Mouse (Mus musculus) bone marrow macrophage, adult 2 months (primary cell): ENCODE measurements around the gene Tmcc1.

Experiments
- CTCF ChIP-seq: IDR thresholded peaks from 2 replicates; pipeline ENCODE4 v1.5.1; 2012; ENCODE audit warnings: low read depth, mild to moderate bottlenecking, low read length, moderate library complexity
- POLR2A ChIP-seq: IDR thresholded peaks from 2 replicates; pipeline ENCODE4 v1.6.1; 2012; ENCODE audit warnings: mild to moderate bottlenecking, low read depth, low read length, borderline replicate concordance

DNA sequence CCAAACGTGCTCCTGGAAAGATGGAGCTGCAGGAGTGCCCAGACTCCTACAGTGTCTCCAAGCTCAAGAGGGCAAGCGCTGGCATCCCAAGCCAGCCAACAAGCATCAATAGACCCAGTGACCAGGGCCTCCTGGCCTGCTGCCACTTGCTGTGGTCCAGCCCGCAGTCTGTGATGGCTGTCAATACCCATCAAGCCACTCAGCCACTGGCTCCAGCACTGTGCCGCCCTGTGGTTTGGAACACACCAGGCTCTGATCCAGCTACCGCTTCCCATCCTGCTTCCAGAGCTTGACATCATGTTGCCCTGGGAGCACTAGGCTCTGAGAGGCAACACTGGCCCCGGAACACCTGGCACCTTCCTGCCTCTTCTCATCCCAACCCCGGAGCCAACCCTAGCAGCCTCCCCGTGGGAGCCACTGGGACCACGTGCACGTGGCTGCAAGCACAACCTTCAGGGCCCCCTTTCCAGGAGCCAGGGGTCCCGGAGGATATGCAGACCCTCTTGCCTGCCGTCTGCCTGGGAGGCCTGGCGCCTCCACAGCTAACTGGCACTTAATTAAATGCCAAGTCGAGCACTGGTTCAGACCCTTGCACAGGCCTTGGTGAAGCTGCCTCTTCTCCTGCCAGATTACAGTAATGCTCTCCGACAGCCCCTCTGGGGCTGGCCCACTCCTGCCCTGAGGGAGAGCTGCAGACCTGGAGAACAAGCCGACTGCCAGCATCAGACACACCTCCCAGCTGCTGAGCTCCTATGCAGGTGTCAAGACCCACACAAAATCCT, 219.2 kb downstream of the Tmcc1 start:
- no peak for TF ChIP-seq POLR2A
- no peak for TF ChIP-seq CTCF
